Mouse (Mus musculus): Measurements from ENCODE around the gene Dnaja3. TPM values are rescaled to one million over a fixed set of nuclear protein-coding genes. Genes with fewer than 3 reads are reported as not detected.

Gene Dnaja3
- polyA plus RNA-seq, 1 experiment from 2014 or later, result 87.8 TPM

- peak overlapping the region; percentile 89 for H3K27ac ChIP-seq
- H3K9me3 ChIP-seq (replicated peaks; ENCODE audit: low read length), result no peaks in the 10 kb centered on the region
- DNase-seq (ENCODE audit: low spot score), result no peak
- no peak for ATAC-seq (replicated peaks; ENCODE audit: low FRiP score, low read depth)
- WGBS, result 76% methylated on average over 3 of the region's 3 CpGs
- no peaks in the 10 kb centered on the region for H3K27me3 ChIP-seq (ENCODE audit: insufficient read depth, low read length)
- 0 out of 2 replicates have a peak overlapping the region, but pooled peaks have one; percentile 13 for H3K9ac ChIP-seq (ENCODE audit: low read depth, low read length)
- H3K36me3 ChIP-seq (ENCODE audit: insufficient read depth, low read length), result no peaks in the 10 kb centered on the region
- H3K4me3 ChIP-seq (replicated peaks; ENCODE audit: low read depth, low read length), result no peak overlapping the region
- H3K4me2 ChIP-seq (ENCODE audit: low read length), result peak overlapping the region; percentile 68; the same call in 1 of the 2 replicates
- H3K4me1 ChIP-seq (replicated peaks; ENCODE audit: insufficient read depth, low read length), result peaks cover 83% of the 10 kb centered on the region
- TF ChIP-seq CTCF (IDR thresholded peaks at IDR 0.05; ENCODE audit: low read depth), result no peak
These were observed 40.2 kb upstream of the Dnaja3 start for GRCm38 (mm10) chr16:4599616-4600015.

- ATAC-seq (replicated peaks; ENCODE audit: low FRiP score, low read depth) (peak; percentile 50), DNase-seq (ENCODE audit: low spot score) (no peak)
- WGBS, result 61% methylated on average over 9 of the region's 9 CpGs
These were observed 39.0 kb upstream of the Dnaja3 start for GRCm38 (mm10) chr16:4600701-4601310.

GRCm38 (mm10) chr16:4602189-4602588, 37.6 kb upstream of the Dnaja3 start:
- peak; percentile 15; the same call in 1 of the 2 replicates for TF ChIP-seq CTCF (IDR thresholded peaks at IDR 0.05; ENCODE audit: low read depth)
- H3K4me2 ChIP-seq (ENCODE audit: low read length), result no peak overlapping the region
- no peaks in the 10 kb centered on the region for H3K36me3 ChIP-seq (ENCODE audit: insufficient read depth, low read length)
- H3K27me3 ChIP-seq (ENCODE audit: insufficient read depth, low read length), result no peaks in the 10 kb centered on the region
- ATAC-seq (replicated peaks; ENCODE audit: low FRiP score, low read depth) (peak; percentile 52), DNase-seq (ENCODE audit: low spot score) (peak; percentile 54)
- no peaks in the 10 kb centered on the region for H3K9me3 ChIP-seq (replicated peaks; ENCODE audit: low read length)
- H3K27ac ChIP-seq, result peak overlapping the region; percentile 89
- 16% methylated on average over 3 of the region's 3 CpGs for WGBS
- H3K4me1 ChIP-seq (replicated peaks; ENCODE audit: insufficient read depth, low read length), result peaks cover 93% of the 10 kb centered on the region
- 0 out of 2 replicates have a peak overlapping the region, but pooled peaks have one; percentile 28 for H3K9ac ChIP-seq (ENCODE audit: low read depth, low read length)
- H3K4me3 ChIP-seq (replicated peaks; ENCODE audit: low read depth, low read length), result no peak overlapping the region

More at GRCm38 (mm10) chr16:4600701-4601310, 39.0 kb upstream of the Dnaja3 start:
- no peaks in the 10 kb centered on the region for H3K27me3 ChIP-seq (ENCODE audit: insufficient read depth, low read length)
- H3K9me3 ChIP-seq (replicated peaks; ENCODE audit: low read length), result no peaks in the 10 kb centered on the region
- H3K27ac ChIP-seq, result peak overlapping the region; percentile 89
- H3K36me3 ChIP-seq (ENCODE audit: insufficient read depth, low read length), result no peaks in the 10 kb centered on the region
- H3K4me2 ChIP-seq (ENCODE audit: low read length), result 0 out of 2 replicates have a peak overlapping the region, but pooled peaks have one; percentile 15
- H3K4me1 ChIP-seq (replicated peaks; ENCODE audit: insufficient read depth, low read length), result peaks cover 91% of the 10 kb centered on the region
- TF ChIP-seq CTCF (IDR thresholded peaks at IDR 0.05; ENCODE audit: low read depth), result no peak
- no peak overlapping the region for H3K4me3 ChIP-seq (replicated peaks; ENCODE audit: low read depth, low read length)
- H3K9ac ChIP-seq (ENCODE audit: low read depth, low read length), result no peak overlapping the region

- DNase-seq (ENCODE audit: low spot score), result peak; percentile 59
- peak; percentile 61 for ATAC-seq (replicated peaks; ENCODE audit: low FRiP score, low read depth)
- Histone ChIP-seq H3K4me2 (ENCODE audit: low read length) (peak overlapping the region; percentile 21; the same call in 1 of the 2 replicates), H3K36me3 (ENCODE audit: insufficient read depth, low read length) (no peaks in the 10 kb centered on the region), H3K9ac (ENCODE audit: low read depth, low read length) (peak overlapping the region; percentile 42), H3K4me3 (replicated peaks; ENCODE audit: low read depth, low read length) (no peak overlapping the region), H3K4me1 (replicated peaks; ENCODE audit: insufficient read depth, low read length) (peaks cover 91% of the 10 kb centered on the region), H3K27me3 (ENCODE audit: insufficient read depth, low read length) (no peaks in the 10 kb centered on the region), H3K9me3 (replicated peaks; ENCODE audit: low read length) (no peaks in the 10 kb centered on the region), H3K27ac (peak overlapping the region; percentile 89)
- 13% methylated on average over 7 of the region's 7 CpGs for WGBS
- TF ChIP-seq CTCF (IDR thresholded peaks at IDR 0.05; ENCODE audit: low read depth), result 0 out of 2 replicates have a peak, but pooled peaks have one; percentile 1
These were observed 36.9 kb upstream of the Dnaja3 start for GRCm38 (mm10) chr16:4602766-4603452.

- 0 out of 2 replicates have a peak overlapping the region, but pooled peaks have one; percentile 21 for H3K4me2 ChIP-seq (ENCODE audit: low read length)
- DNase-seq (ENCODE audit: low spot score), result no peak
These were observed 36.3 kb upstream of the Dnaja3 start for GRCm38 (mm10) chr16:4603453-4603837.

GRCm38 (mm10) chr16:4604293-4604837, 35.4 kb upstream of the Dnaja3 start:
- no peak for TF ChIP-seq CTCF (IDR thresholded peaks at IDR 0.05; ENCODE audit: low read depth)

More at GRCm38 (mm10) chr16:4603453-4603837, 36.3 kb upstream of the Dnaja3 start:
- H3K27me3 ChIP-seq (ENCODE audit: insufficient read depth, low read length), result no peaks in the 10 kb centered on the region
- WGBS, result 30% methylated on average over 1 of the region's 1 CpGs
- peak overlapping the region; percentile 42 for H3K9ac ChIP-seq (ENCODE audit: low read depth, low read length)
- H3K27ac ChIP-seq, result peak overlapping the region; percentile 89
- H3K4me1 ChIP-seq (replicated peaks; ENCODE audit: insufficient read depth, low read length), result peaks cover 91% of the 10 kb centered on the region
- no peak overlapping the region for H3K4me3 ChIP-seq (replicated peaks; ENCODE audit: low read depth, low read length)
- H3K9me3 ChIP-seq (replicated peaks; ENCODE audit: low read length), result no peaks in the 10 kb centered on the region
- no peaks in the 10 kb centered on the region for H3K36me3 ChIP-seq (ENCODE audit: insufficient read depth, low read length)
- no peak for TF ChIP-seq CTCF (IDR thresholded peaks at IDR 0.05; ENCODE audit: low read depth)
- no peak for ATAC-seq (replicated peaks; ENCODE audit: low FRiP score, low read depth)

More at GRCm38 (mm10) chr16:4604293-4604837, 35.4 kb upstream of the Dnaja3 start:
- H3K9me3 ChIP-seq (replicated peaks; ENCODE audit: low read length), result no peaks in the 10 kb centered on the region
- no peaks in the 10 kb centered on the region for H3K27me3 ChIP-seq (ENCODE audit: insufficient read depth, low read length)
- 0 out of 2 replicates have a peak overlapping the region, but pooled peaks have one; percentile 27 for H3K9ac ChIP-seq (ENCODE audit: low read depth, low read length)
- H3K4me1 ChIP-seq (replicated peaks; ENCODE audit: insufficient read depth, low read length), result peaks cover 85% of the 10 kb centered on the region
- H3K4me3 ChIP-seq (replicated peaks; ENCODE audit: low read depth, low read length), result no peak overlapping the region
- WGBS, result 45% methylated on average over 11 of the region's 11 CpGs
- ATAC-seq (replicated peaks; ENCODE audit: low FRiP score, low read depth) (no peak), DNase-seq (ENCODE audit: low spot score) (no peak)
- peak overlapping the region; percentile 89 for H3K27ac ChIP-seq
- H3K36me3 ChIP-seq (ENCODE audit: insufficient read depth, low read length), result 0 out of 2 replicates have a peak, but pooled peaks cover 5% of the 10 kb centered on the region
- H3K4me2 ChIP-seq (ENCODE audit: low read length), result no peak overlapping the region
